Mouse (Mus musculus): Measurements from ENCODE around the gene Abl2.
A peak's percentile ranks its signal among the peaks of the same experiment; 100 is the strongest.

Gene Abl2

DNA sequence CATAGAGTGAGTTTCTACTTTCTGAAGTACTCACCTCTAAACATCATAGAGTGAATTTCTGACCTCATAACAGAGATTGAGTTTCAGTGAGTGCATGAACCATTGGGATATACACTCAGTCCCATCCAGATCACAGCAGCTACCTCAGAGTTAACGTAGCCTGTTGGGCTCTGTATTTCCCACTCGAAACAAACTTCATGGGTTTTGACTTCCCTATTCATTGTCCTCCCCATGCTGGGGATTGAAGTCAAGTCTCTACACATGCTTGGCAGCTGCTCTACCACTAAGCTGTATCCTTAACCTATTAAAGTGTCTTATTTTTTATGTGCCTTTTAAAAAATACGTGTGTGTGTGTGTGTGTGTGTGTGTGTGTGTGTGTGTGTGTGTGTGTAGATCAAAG is 26.9 kb downstream of the Abl2 start:
- DNase-seq (ENCODE audit: low spot score): no peak

DNA sequence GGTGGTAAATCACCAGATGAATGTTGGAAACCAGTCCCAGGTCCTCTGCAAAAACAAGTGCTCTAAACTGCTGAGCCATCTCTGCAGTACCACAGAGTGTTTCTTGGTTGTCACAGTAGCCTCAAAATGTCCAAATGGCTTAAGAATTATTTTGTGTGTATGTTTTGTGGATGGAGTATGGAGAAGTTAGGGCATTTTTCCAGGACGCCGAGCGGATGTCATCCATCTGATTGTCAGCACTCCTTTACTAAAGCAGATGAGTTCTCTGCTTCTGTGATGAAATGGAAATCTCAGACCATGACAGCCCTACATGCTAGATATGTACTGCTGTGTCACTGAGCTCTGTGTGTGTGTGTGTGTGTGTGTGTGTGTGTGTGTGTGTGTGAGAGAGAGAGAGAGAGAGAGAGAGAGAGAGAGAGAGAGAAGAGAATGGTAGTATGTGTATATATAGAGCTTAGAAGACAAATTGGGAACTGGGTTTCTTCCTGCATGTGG is 31.3 kb downstream of the Abl2 start:
- no peak for DNase-seq (ENCODE audit: low spot score)

DNA sequence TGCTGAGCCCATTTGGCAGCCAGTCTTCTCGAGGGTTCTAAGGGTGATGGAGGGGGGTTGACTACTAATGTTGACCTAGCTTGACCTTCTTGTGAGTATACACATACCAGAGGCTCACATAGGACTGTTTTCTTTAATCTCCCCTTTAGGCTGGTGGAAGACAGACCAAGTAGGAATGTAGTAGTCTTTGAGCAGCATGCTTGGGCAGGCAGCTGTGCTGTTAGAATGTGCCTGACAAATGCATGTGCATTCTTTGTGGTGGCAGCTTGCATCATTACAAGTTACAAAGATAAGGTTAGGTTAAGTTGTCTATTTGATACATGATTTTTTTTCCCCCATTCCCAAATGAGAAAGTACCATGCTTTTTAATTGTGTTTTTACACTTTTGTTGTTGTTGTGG is 31.8 kb downstream of the Abl2 start:
- DNase-seq (ENCODE audit: low spot score): no peak

DNA sequence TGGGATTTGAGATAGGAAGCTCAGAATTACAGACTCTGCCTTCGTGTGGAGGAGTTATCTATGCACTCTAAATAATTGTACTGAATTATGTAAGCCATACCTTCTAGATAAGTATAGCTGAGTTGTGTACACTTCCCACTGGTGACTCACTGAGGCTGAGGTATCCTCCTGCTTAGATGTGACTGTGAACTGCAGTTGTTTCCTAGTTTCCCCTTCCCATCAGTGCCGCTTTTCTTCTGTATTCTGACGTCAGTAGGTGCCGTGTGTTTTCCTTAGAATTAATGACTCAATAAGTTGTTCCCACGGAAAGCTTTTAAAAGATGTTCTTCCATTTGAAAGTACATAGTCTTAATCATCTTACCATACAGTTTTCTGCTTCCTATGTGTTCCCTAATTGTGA is 34.7 kb downstream of the Abl2 start:
- no peak for DNase-seq (ENCODE audit: low spot score)

DNA sequence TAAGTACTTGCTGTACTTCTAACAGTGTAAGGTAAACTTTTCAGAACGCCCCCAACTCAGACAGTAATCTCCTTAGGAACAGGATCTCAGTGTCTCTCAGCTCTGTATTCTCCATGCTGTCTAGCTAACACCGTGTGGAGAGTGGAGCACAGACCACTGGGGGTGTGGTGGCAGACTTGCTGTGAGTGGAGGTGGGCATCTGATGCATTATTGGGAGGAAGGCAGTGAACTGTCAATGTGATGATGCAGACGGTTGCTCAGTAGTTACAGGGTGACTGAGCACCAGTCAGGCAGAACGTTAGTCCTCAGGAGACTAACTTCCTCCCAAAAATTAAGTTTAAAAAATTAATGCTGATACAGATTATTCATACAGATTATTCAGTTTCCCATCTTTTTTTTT is 38.5 kb downstream of the Abl2 start:
- no peak for DNase-seq (ENCODE audit: low spot score)

DNA sequence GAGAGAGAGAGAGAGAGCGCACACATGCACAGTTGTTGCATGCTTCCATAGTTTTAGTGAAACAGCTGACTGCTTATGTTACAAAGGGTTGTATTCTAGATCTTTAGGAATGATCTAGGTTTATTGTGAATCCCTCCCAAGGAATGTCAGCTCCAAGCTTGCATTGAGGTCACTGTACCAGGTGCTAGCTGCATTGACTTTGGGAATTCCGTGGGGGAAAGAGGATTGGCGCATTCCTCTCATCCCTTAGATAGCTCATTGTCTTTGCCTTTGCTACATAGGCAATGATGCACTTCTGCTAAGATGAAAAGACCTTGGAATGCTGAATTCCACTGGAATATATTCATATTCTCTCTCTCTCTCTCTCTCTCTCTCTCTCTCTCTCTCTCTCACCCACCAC is 44.0 kb downstream of the Abl2 start:
- DNase-seq (ENCODE audit: low spot score): no peak

DNA sequence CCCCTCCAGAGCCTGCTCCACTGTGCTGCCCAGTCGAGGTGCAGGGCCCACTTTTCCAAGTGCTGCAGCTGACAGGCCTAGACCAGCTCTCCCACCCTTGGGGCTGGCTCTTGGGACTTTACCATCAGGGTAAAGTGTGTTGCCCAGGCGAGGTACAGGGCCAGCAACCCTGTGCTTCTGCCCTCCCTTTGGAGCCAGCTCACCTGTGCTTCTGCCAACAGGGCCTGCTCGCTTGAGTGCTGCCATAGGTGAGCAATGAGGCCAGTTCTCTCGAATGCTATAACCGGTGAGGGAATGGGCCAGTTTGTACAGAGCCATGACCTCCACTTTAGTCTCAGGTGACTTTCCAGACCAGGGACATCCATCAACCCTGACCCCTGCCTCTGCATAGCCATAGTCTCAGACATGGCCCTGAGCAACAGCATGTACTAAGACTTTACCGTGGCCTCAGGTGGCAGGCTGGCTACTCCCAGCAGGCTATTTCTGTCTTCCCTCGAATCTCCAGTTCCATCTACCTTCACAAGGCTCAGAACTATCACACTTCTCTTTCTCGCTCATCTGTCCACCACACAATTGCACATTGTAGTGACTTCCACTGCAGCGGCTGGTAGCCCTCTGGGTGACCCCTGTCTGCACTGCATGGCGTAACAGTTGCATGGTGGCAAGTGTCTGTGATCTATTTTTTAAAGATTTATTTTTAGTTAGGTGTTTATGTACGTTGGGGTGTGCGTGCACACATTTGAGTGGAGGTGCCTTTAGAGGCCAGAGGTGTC is 46.7 kb downstream of the Abl2 start:
- DNase-seq (ENCODE audit: low spot score): no peak

DNA sequence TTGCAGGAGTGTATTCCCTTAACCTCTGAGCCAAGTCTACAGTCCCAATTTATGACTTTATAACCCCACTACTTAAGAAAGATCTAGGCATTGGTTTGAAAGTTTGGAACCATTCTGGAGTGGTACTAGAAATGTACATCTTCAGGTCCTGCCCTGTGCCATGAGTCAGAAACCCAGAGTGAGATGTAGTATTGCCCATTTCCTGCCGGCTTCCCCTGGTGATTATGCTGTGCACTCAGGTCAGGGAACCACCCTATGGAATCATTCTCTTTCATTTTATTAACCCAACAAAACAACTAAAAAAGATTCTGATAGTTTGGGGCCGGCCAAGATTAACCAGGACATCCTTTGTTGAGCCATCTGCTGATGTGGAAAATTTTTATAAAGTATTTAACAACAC is 47.4 kb downstream of the Abl2 start:
- DNase-seq (ENCODE audit: low spot score): no peak

DNA sequence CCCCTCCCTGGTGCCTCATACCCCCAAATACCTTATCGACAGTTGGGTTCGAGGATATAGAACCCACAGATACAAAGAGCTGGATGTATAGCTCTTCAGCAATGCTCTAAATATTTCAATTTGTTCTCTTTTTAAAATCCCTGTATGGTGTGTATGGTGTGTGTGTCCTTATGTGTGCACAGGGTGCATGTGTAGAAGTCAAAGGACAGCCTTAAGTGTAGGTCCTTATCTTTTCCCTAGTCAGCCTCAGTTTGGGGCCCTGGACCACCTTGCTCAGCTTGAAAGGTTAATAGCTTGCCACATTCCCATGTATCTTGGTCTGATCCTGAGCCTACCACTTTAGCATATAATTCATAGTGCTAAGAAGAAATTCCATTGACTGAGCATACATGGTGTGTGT is 49.9 kb downstream of the Abl2 start:
- no peak for DNase-seq (ENCODE audit: low spot score)

DNA sequence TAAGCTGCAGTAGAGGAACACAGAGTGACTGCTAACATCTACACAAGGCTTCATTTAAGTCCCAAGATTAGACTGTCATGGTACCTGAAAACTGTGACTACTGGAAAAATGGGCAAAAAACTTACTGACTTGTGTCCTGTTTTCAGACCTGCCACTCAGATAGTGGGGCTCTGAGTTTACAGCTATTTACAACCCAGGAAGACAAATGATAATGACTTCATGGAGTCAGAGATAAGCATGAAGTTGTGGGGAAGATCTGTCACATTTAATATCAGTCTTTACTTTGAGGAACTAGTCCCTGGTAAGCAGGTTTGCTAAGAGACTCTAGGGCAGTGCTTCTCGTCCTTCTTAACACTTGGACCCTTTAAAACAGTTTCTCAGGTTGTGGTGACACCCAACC is 51.7 kb downstream of the Abl2 start:
- no peak for DNase-seq (ENCODE audit: low spot score)

DNA sequence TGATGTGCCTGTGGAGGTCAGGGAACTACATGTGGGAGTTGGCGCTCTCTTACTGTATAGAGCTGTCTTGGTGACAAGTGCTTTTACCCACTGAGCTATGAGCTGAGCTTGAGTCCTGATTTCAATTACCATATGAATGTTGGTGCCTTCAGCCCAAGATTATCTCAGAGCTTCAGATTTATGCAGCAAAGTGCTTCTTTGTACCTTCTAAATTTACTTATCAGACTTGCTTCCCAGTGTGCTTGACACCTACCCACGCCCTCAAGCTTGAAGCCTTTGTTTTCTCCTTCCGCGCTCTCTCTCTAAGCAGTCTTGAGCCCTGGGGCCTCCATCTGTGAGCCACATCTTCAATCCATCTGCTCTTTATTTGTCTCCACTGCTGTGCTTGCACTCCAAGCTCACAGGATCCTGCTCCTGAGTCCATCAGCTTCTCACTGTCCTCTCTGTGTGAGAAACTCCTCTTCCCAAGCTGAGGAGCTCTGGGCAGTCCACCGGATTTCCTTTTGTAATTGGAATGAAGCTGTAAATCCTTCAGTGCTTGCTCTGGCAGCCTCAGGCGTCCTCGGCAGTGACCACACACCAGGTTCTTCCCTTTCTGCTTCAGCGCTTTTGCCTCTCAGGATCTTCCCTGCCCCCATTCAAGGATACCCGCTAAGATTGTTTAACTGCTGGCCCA is 55.4 kb downstream of the Abl2 start:
- DNase-seq (ENCODE audit: low spot score): no peak

DNA sequence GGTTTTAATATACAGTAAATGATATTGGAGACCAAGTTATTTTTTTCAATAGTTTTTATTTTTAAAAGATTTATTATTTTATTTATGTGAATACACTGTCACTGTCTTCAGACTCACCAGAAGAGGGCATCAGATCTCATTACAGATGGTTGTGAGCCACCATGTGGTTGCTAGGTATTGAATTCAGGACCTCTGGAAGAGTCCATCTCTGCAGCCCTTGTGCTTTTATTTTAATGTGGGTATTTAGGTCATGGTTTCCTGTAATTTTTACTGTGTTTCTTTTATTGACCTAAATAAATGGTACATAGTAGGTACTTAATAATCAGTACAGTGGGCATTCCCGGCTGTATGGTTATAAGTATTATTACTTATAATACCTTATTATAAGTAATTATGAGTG is 56.1 kb downstream of the Abl2 start:
- DNase-seq (ENCODE audit: low spot score): no peak

DNA sequence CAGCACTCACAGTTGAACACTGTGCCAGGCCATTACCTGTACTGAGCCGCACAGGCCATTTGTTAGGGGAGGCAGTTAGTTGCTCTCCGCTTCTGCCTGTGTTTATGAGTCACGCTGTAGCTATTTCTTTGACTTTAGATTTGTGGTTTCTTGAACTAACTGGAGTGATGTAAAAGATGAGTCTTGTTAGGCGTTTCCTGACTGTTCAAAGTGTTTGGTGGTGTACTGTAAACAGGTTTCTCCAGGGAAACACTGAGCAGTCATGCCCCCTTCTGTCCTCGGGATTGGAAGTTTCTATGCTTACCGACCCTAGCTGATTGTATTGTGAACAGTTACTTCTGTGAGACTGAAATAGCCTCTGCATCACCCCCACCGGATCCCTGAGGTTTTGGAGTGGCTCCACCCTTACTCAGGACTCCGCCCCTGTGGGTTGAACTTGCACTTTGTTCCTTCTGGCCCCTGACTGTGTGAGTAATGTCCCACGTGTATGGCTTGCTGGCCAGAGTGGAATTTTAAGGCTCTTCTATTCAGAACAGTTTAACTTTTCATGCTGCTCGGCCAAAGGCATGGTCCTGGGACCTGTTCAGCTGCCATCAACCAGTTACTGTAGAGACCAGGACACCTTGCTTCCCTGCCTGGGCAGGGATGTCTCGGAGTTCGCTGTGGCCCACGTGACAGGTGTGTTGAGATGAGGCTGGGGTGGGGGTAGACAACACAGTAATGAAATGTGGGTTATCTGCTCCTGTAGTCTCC is 57.0 kb downstream of the Abl2 start:
- DNase-seq (ENCODE audit: low spot score): peak; percentile 25

DNA sequence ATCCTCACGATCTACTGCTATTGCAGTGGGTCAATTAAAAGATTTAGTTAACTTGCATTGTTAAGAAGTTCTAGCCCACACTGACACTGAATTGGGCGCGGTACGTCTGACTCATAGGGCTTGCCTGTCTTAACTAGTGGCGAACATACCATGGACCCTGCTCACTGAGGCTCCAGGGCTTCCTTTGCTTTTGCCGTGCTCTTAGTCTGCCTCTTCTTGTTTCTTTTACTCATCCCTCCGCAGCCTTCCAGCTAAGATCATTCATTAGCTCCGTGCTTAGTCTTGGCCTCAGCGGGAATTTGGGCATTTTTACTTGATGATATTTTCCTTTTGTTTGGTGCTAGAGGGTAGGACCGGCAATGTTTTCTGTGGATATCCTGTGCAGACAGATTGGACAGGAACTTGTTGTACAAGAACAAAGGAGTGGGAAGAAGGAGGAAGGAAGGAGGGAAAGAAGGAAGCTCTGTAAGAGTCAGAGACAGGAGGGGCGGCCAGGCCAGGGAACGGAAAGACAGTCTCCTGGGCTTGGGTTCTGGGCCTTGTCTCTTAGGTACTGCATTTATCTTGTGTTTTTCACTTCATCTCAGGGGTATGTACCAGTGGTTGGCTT is 58.5 kb downstream of the Abl2 start:
- no peak for DNase-seq (ENCODE audit: low spot score)

DNA sequence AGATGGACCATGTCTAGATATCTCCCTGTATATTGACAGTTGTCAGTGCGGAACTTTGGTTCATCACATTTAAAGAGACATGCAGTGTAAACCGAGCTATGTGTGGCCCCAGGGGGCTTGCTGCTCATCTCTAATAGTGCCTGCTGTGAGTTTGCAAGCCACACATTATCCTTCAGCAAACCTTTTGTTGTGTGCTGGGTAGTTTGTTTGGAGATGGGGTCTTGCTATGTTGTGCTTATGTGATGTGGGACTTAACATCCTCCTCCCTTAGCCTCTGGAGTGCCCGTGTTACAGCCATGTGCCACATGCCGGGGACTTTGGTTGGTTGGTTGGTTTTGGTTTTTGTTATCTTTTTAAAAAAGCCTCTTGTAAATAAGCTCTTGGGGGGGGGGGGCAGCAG is 59.2 kb downstream of the Abl2 start:
- no peak for DNase-seq (ENCODE audit: low spot score)

DNA sequence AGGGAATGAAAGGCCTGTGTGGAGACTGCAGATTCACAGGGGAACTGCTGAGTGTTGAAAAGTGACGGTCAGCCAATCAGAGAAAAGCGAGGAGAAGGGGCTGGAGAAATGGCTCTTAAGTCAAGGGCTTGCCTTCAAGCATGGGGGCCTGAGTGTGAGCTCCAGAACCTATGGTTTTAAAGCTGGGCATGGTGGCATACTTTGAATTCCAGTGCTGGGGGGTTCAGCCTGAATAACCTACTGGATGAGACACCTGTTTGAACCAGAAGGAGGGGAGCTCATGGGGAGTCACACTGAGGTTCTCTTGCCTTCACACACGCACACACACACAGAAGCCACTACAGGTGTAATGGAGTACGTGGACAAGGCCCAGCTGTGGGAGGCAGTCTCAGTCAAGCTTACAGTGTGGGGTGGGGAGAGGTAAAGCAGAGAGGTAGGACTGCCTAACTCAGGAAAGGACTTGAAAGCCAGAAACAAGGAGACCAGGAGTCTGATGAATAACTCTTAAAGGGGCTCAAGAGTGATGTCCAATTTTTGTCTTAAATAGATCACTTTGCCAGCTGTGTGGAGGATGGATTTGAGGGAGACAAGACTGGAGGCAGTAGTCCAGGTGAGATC is 61.8 kb downstream of the Abl2 start:
- DNase-seq (ENCODE audit: low spot score): no peak

DNA sequence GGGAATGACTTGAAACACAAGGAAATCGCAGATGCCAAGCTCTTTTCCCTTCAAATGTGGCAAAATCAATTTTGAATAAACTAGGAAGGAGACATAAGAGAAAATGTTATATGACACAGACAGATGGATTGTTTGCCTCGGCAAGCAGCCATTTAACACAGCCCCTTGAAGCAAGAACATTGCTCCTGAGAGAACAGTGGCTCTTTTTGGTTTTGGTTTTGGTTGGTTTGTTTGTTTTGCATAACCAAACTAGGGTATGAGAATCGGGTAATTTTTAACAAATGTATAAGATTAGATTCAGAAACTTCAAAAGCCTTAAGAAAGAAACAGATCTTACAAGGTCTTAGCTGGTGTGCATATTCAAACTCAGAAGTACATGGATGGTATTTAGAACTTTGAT is 62.4 kb downstream of the Abl2 start:
- DNase-seq (ENCODE audit: low spot score): no peak

DNA sequence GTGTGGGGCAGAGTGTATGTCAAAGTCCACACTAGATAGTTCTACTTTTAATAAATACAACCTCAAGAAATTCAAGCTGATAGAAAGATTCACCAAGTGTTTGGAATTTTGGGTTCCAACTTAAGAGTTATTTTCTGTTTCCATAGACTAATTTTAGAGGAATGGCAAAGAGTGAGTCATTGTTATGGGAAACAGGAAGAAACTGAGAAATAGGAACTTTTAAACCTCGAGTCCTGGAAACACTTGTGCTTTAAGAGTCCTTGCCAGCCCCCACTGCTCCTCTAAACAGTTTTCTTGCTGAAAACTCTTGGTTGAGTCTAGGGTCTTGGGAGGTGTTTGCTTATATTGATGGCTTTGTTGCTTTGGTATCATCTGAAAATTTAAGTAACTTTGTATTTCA is 65.6 kb downstream of the Abl2 start:
- DNase-seq (ENCODE audit: low spot score): no peak

DNA sequence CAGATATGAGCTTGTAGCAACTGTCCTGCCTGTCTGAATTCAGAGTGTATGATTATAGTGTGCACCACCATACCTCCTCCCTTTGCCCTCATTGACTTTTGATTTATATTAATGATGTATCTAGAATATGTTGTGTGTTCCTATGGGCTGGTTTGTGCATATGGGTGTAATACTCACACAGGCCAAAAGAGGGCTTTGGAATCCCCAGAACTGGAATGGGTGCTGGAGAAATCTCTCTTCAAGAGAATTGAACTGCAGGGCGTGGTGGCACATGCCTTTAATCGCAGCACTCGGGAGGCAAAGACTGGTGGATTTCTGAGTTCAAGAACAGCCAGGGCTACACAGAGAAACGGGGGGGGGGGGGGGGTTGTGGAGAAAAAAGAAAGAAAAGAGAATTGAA is 68.1 kb downstream of the Abl2 start:
- DNase-seq (ENCODE audit: low spot score): no peak

DNA sequence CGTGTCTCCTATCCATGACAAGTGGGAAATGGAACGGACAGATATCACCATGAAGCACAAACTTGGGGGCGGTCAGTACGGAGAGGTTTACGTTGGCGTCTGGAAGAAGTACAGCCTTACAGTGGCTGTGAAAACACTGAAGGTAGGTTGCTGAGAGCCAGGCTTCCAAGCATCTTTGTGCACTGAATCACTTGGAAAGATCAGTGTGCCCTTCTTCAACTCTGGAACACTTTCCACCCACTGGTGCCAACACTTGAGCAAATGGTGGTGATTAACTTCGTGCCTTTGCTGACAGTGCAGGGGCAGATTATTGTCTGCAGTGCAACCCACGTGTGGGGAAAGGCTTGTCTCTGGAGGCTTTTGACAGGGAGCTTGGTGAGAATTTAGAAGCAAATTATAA is 71.4 kb downstream of the Abl2 start:
- no peak for DNase-seq (ENCODE audit: low spot score)

DNA sequence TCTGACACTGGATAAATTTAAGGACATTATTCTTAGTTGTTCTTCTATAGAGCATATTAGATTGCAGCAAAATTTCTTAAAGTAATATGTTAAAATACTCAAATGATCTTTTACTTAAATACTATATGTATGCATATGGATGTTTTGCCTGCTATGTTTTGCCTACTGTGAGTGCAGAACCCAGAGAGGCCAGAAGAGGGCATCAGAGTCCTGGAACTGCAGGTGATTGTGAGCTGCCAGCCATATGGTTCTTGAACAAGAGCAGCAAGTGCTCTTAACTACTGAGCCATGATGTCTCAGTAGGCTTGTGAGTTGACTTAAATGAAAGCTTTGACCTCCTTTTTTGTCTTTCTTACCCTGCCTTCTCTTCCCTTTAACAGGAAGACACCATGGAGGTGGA is 72.4 kb downstream of the Abl2 start:
- no peak for DNase-seq (ENCODE audit: low spot score)

DNA sequence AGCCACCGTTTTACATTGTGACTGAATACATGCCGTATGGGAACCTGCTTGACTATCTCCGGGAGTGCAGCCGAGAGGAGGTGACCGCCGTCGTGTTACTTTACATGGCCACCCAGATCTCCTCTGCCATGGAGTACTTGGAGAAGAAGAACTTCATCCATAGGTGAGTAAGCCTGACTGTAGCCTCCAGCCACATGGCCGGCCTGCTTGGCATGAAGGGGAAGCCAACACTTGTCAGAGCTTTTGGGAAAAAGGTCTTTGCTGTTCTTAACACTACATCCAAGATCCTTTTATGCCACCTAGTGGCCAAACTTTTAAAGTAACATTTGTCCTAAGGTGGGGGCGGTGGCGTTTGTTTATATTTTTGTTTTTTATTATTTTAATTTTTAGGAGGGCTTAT is 74.5 kb downstream of the Abl2 start:
- peak; percentile 33 for DNase-seq (ENCODE audit: low spot score)

Data from ovary, postnatal 14 days (tissue).